Mouse (Mus musculus) heart, postnatal 0 days (tissue): Measurements from ENCODE around the gene Mip.

Experiments used
- CTCF ChIP-seq: IDR thresholded peaks from 2 replicates; pipeline ENCODE4 v1.5.1; 2016; ENCODE audit warnings: antibody characterized with exemption, control low read depth, low read depth
- EP300 ChIP-seq: IDR thresholded peaks from 2 replicates; pipeline ENCODE4 v1.6.1; 2016; ENCODE audit warnings: antibody characterized with exemption, low read depth

GRCm38 (mm10) chr10:128263393-128264310 lies 38.0 kb downstream of the Mip start:
- no peak for TF ChIP-seq CTCF
- TF ChIP-seq EP300 = no peak
